8 mouse cellular contexts compared by ENCODE assay signal in the genomic region with DNA sequence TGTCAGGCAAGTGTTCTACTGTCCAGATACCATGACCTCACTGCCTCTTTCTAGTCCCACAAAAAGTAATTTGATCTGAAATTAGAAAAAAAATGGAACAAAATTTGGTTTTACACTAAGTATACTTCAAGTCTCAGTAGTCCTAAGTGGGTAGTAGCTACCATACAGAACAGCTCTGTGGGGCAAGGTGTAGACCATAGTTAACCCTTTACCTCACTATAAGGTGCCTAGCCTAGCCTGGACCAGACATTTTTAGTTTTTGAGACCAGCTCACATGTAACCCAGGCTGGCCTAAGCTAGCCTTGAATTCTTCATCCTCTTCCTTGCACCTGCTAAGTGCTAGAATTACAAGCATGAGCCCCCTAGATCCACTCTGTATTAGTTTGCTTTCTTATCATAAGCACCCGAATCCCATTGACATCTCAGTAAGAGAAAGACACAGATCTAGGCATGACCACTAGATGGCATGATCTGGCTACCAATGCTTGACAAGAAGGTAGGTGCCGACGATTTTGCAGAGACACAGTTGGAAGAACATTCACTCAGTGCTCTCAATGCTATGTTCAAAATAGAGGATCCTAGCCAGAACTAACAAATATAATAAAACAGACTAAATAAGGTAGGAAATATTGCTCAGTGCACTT. TPM values are rescaled to one million over a fixed set of nuclear protein-coding genes. Genes with fewer than 3 reads are reported as not detected.
DNase-seq lines count a peak whose midpoint lies in the region; ATAC-seq lines count a peak whose summit lies in the region.

No protein-coding gene starts in this region.

- WGBS in heart, embryonic 16.5 days = under 1% methylated on average over 3 of the region's 3 CpGs
- WGBS in lung, embryonic 16.5 days = 0% methylated on average over 3 of the region's 3 CpGs

- no peak overlapping the region for H3K9ac ChIP-seq in heart, embryonic 16.5 days (ENCODE audit: low read length)
- no peak overlapping the region for H3K9ac ChIP-seq in lung, embryonic 16.5 days (ENCODE audit: low read length)

- no peaks in the 10 kb centered on the region for H3K27me3 ChIP-seq in heart, embryonic 16.5 days (ENCODE audit: control insufficient read depth, insufficient read depth, low read length)
- H3K27me3 ChIP-seq in lung, embryonic 16.5 days (ENCODE audit: control insufficient read depth, insufficient read depth, low read depth, low read length) = no peaks in the 10 kb centered on the region

- ATAC-seq in heart, embryonic 16.5 days (replicated peaks; ENCODE audit: extremely low read depth, insufficient read depth, low FRiP score) = peak; percentile 38
- peak; percentile 72 for ATAC-seq in lung, embryonic 16.5 days (ENCODE audit: low read depth)

- H3K36me3 ChIP-seq in heart, embryonic 16.5 days (ENCODE audit: control insufficient read depth, insufficient read depth) = no peaks in the 10 kb centered on the region
- H3K36me3 ChIP-seq in lung, embryonic 16.5 days (ENCODE audit: control insufficient read depth, insufficient read depth, low read length) = no peaks in the 10 kb centered on the region

- peak; percentile 63 to 72 for DNase-seq in B cell, adult 2 months
- peak; percentile 87 for DNase-seq in MN1 (ENCODE audit: low spot score)
- peak; percentile 89 for DNase-seq in embryo, embryonic 10.5 days (ENCODE audit: low spot score)
- DNase-seq in layer of hippocampus, adult 11-12 months (ENCODE audit: low spot score) = peak; percentile 90
- peak; percentile 86 for DNase-seq in retina, postnatal 1 day
- no peak for DNase-seq in urinary bladder, postnatal 4 days (ENCODE audit: low spot score in 2 of 2)

- H3K27ac ChIP-seq in heart, embryonic 16.5 days (ENCODE audit: low read length) = peak overlapping the region; percentile 28; the same call in 1 of the 2 replicates
- no peak overlapping the region for H3K27ac ChIP-seq in lung, embryonic 16.5 days (ENCODE audit: low read length)

- H3K9me3 ChIP-seq in heart, embryonic 16.5 days (replicated peaks; ENCODE audit: control insufficient read depth, low read length) = no peaks in the 10 kb centered on the region
- no peaks in the 10 kb centered on the region for H3K9me3 ChIP-seq in lung, embryonic 16.5 days (ENCODE audit: control insufficient read depth, low read length)

- H3K4me1 ChIP-seq in heart, embryonic 16.5 days (ENCODE audit: control insufficient read depth, insufficient read depth, low read length) = peaks cover 26% of the 10 kb centered on the region
- H3K4me1 ChIP-seq in lung, embryonic 16.5 days (replicated peaks; ENCODE audit: control insufficient read depth, insufficient read depth, low read length) = peaks cover 3% of the 10 kb centered on the region; the same call in 1 of the 2 replicates

- no peak overlapping the region for H3K4me3 ChIP-seq in heart, embryonic 16.5 days (ENCODE audit: low read length)
- no peak overlapping the region for H3K4me3 ChIP-seq in lung, embryonic 16.5 days (ENCODE audit: low read length)

- H3K4me2 ChIP-seq in heart, embryonic 16.5 days (ENCODE audit: low read depth, low read length) = no peak overlapping the region
- no peak overlapping the region for H3K4me2 ChIP-seq in lung, embryonic 16.5 days (ENCODE audit: low read depth, low read length)

RNA-seq across cellular contexts. Expression of gene Tmbim1, which starts 7.7 kb away (rescaled TPM):
- 51.2 and 51.4 TPM in 2 replicates for polyA plus RNA-seq in heart, embryonic 16.5 days (2015; fragmentation: Nextera tagmentation; extraction: Ambion mirVana)
- polyA plus RNA-seq in lung, embryonic 16.5 days (2015; fragmentation: Nextera tagmentation; extraction: Ambion mirVana) = 57.9 and 63.0 TPM in 2 replicates

RNA-seq across cellular contexts. Expression of gene Pnkd, which starts 28.4 kb away (rescaled TPM):
- polyA plus RNA-seq in heart, embryonic 16.5 days (2015; fragmentation: Nextera tagmentation; extraction: Ambion mirVana) = 314 and 324 TPM in 2 replicates
- 123 and 126 TPM in 2 replicates for polyA plus RNA-seq in lung, embryonic 16.5 days (2015; fragmentation: Nextera tagmentation; extraction: Ambion mirVana)

RNA-seq across cellular contexts. Expression of gene Aamp, which starts 28.6 kb away (rescaled TPM):
- polyA plus RNA-seq in heart, embryonic 16.5 days (2015; fragmentation: Nextera tagmentation; extraction: Ambion mirVana) = 214 and 223 TPM in 2 replicates
- polyA plus RNA-seq in lung, embryonic 16.5 days (2015; fragmentation: Nextera tagmentation; extraction: Ambion mirVana) = 252 and 267 TPM in 2 replicates

RNA-seq across cellular contexts. Expression of gene Gpbar1, which starts 34.8 kb away (rescaled TPM):
- polyA plus RNA-seq in heart, embryonic 16.5 days (2015; fragmentation: Nextera tagmentation; extraction: Ambion mirVana) = 0.22 and 0.30 TPM in 2 replicates
- 0.19 and 0.40 TPM in 2 replicates for polyA plus RNA-seq in lung, embryonic 16.5 days (2015; fragmentation: Nextera tagmentation; extraction: Ambion mirVana)

RNA-seq across cellular contexts. Expression of gene Catip, which starts 48.7 kb away (rescaled TPM):
- polyA plus RNA-seq in heart, embryonic 16.5 days (2015; fragmentation: Nextera tagmentation; extraction: Ambion mirVana) = 0.62 and 1.1 TPM in 2 replicates
- polyA plus RNA-seq in lung, embryonic 16.5 days (2015; fragmentation: Nextera tagmentation; extraction: Ambion mirVana) = 1.9 and 3.0 TPM in 2 replicates

Comparison
In these comparisons a context has a peak if more than half of its experiments do, and no peak if none do; other contexts are left out.
1. DNase-seq: peak in B cell, adult 2 months (2 of 2), MN1 (single experiment), embryo, embryonic 10.5 days (single experiment), layer of hippocampus, adult 11-12 months (single experiment) and retina, postnatal 1 day (single experiment); none in urinary bladder, postnatal 4 days (0 of 2).